Mouse (Mus musculus) lung, embryonic 15.5 days (tissue): Measurements from ENCODE around the gene Asb18. TPM values are rescaled to one million over a fixed set of nuclear protein-coding genes. Genes with fewer than 3 reads are reported as not detected.

Source experiments
- ATAC-seq: fragments of 200-750 bp; cut with Nextera tagmentation; 2 replicates; pipeline ENCODE4 v1.8.0; 2017; ENCODE audit warnings: moderate number of reproducible peaks, borderline replicate concordance; ENCODE audit not compliant: low FRiP score, low TSS enrichment; ENCODE audit errors: extremely low read depth
- H3K27ac ChIP-seq: fragments of 300-500 bp; sonication (generic); 2 replicates; pipeline ENCODE4 v1.5.1; 2015; ENCODE audit warnings: moderate library complexity, mild to moderate bottlenecking, inconsistent platforms
- H3K27me3 ChIP-seq: fragments of 300-500 bp; sonication (generic); 2 replicates; pipeline ENCODE4 v1.6.1; 2015; ENCODE audit warnings: inconsistent platforms
- H3K36me3 ChIP-seq: fragments of 300-500 bp; sonication (generic); 2 replicates; pipeline ENCODE4 v1.6.1; 2015; ENCODE audit warnings: inconsistent platforms
- H3K4me1 ChIP-seq: fragments of 300-500 bp; sonication (generic); 2 replicates; pipeline ENCODE4 v1.6.1; 2015; ENCODE audit warnings: inconsistent platforms
- H3K4me2 ChIP-seq: fragments of 300-500 bp; sonication (generic); 2 replicates; pipeline ENCODE4 v1.6.1; 2015; ENCODE audit warnings: inconsistent platforms, mild to moderate bottlenecking, moderate library complexity
- H3K4me3 ChIP-seq: fragments of 300-500 bp; sonication (generic); 2 replicates; pipeline ENCODE4 v1.5.1; 2015; ENCODE audit warnings: mild to moderate bottlenecking, inconsistent platforms
- H3K9ac ChIP-seq: fragments of 300-500 bp; sonication (generic); 2 replicates; pipeline ENCODE4 v1.6.1; 2015; ENCODE audit warnings: inconsistent platforms
- H3K9me3 ChIP-seq: fragments of 300-500 bp; sonication (generic); 2 replicates; pipeline ENCODE4 v1.6.1; 2016; ENCODE audit warnings: inconsistent platforms
- WGBS: fragments of 180-500 bp; shearing (Covaris S2); methylation state at CpG from one replicate; pipeline ENCODE4 v1.1.7; 2015; 5-methylcytosine and 5-hydroxymethylcytosine counted together
- polyA plus RNA-seq: library from polyadenylated mRNA; unstranded; fragments of >200 nt; fragmentation: Nextera tagmentation; extraction: Ambion mirVana; gene quantifications from 2 replicates; pipeline ENCODE4 v1.2.1, GENCODE M21; 2015

The Asb18 gene
- polyA plus RNA-seq, 1 experiment from 2014 or later: 0.04 TPM

GRCm38 (mm10) chr1:89919206-89919605 lies 95.3 kb downstream of the Asb18 start:
- no peaks in the 10 kb centered on the region for H3K9me3 ChIP-seq
- no peak overlapping the region for H3K4me2 ChIP-seq
- WGBS: 66% methylated on average over 6 of the region's 6 CpGs
- H3K4me1 ChIP-seq: peaks cover 9% of the 10 kb centered on the region
- H3K27me3 ChIP-seq: peaks cover 69% of the 10 kb centered on the region
- H3K36me3 ChIP-seq: no peaks in the 10 kb centered on the region
- no peak overlapping the region for H3K27ac ChIP-seq
- no peak overlapping the region for H3K4me3 ChIP-seq
- no peak for ATAC-seq
- no peak overlapping the region for H3K9ac ChIP-seq

GRCm38 (mm10) chr1:89918111-89918510 lies 96.4 kb downstream of the Asb18 start:
- H3K4me2 ChIP-seq: no peak overlapping the region
- H3K9me3 ChIP-seq: no peaks in the 10 kb centered on the region
- peaks cover 5% of the 10 kb centered on the region for H3K4me1 ChIP-seq
- H3K27ac ChIP-seq: no peak overlapping the region
- ATAC-seq: no peak
- H3K27me3 ChIP-seq: peaks cover 58% of the 10 kb centered on the region
- WGBS: 30% methylated on average over 18 of the region's 18 CpGs
- no peak overlapping the region for H3K4me3 ChIP-seq
- H3K9ac ChIP-seq: no peak overlapping the region
- no peaks in the 10 kb centered on the region for H3K36me3 ChIP-seq

GRCm38 (mm10) chr1:89913611-89914010 lies 100.9 kb downstream of the Asb18 start:
- no peak for ATAC-seq
- WGBS: 74% methylated on average over 4 of the region's 4 CpGs
- no peak overlapping the region for H3K4me3 ChIP-seq

GRCm38 (mm10) chr1:89912392-89912791 lies 102.1 kb downstream of the Asb18 start:
- Histone ChIP-seq H3K4me1 (no peaks in the 10 kb centered on the region), H3K9me3 (no peaks in the 10 kb centered on the region), H3K4me2 (no peak overlapping the region), H3K4me3 (no peak overlapping the region), H3K27ac (no peak overlapping the region), H3K27me3 (peaks cover 1% of the 10 kb centered on the region; the same call in 1 of the 2 replicates), H3K36me3 (no peaks in the 10 kb centered on the region), H3K9ac (no peak overlapping the region)
- peak; percentile 27; the same call in 1 of the 2 replicates for ATAC-seq
- 34% methylated on average over 5 of the region's 5 CpGs for WGBS

More at GRCm38 (mm10) chr1:89913611-89914010, 100.9 kb downstream of the Asb18 start:
- H3K27ac ChIP-seq: no peak overlapping the region
- H3K9me3 ChIP-seq: no peaks in the 10 kb centered on the region
- H3K36me3 ChIP-seq: no peaks in the 10 kb centered on the region
- no peak overlapping the region for H3K9ac ChIP-seq
- H3K4me2 ChIP-seq: no peak overlapping the region
- no peaks in the 10 kb centered on the region for H3K4me1 ChIP-seq
- H3K27me3 ChIP-seq: peaks cover 13% of the 10 kb centered on the region

- no peaks in the 10 kb centered on the region for H3K9me3 ChIP-seq
- H3K36me3 ChIP-seq: no peaks in the 10 kb centered on the region
- 77% methylated on average over 8 of the region's 8 CpGs for whole genome bisulfite sequencing
- H3K4me1 ChIP-seq: no peaks in the 10 kb centered on the region
- no peak overlapping the region for H3K27ac ChIP-seq
- H3K9ac ChIP-seq: no peak overlapping the region
- no peak overlapping the region for H3K4me2 ChIP-seq
- H3K4me3 ChIP-seq: no peak overlapping the region
- no peak for ATAC-seq
- H3K27me3 ChIP-seq: no peaks in the 10 kb centered on the region
These were observed 104.7 kb downstream of the Asb18 start for GRCm38 (mm10) chr1:89909796-89910195.

GRCm38 (mm10) chr1:89902641-89903040 lies 111.8 kb downstream of the Asb18 start:
- H3K4me1 ChIP-seq: no peaks in the 10 kb centered on the region
- H3K4me3 ChIP-seq: no peak overlapping the region
- no peak overlapping the region for H3K4me2 ChIP-seq
- ATAC-seq: no peak
- no peak overlapping the region for H3K9ac ChIP-seq
- no peaks in the 10 kb centered on the region for H3K36me3 ChIP-seq
- no peaks in the 10 kb centered on the region for H3K9me3 ChIP-seq
- 74% methylated on average over 1 of the region's 1 CpGs for WGBS
- H3K27ac ChIP-seq: no peak overlapping the region
- no peaks in the 10 kb centered on the region for H3K27me3 ChIP-seq

- 90% methylated on average over 2 of the region's 2 CpGs for WGBS
- Histone ChIP-seq H3K4me1 (no peaks in the 10 kb centered on the region), H3K9me3 (no peaks in the 10 kb centered on the region)
These were observed 112.2 kb downstream of the Asb18 start for GRCm38 (mm10) chr1:89902236-89902635.

GRCm38 (mm10) chr1:89901381-89901780 lies 113.1 kb downstream of the Asb18 start:
- H3K4me1 ChIP-seq: no peaks in the 10 kb centered on the region
- H3K9ac ChIP-seq: no peak overlapping the region
- no peaks in the 10 kb centered on the region for H3K9me3 ChIP-seq
- H3K4me3 ChIP-seq: no peak overlapping the region
- H3K27me3 ChIP-seq: no peaks in the 10 kb centered on the region
- 77% methylated on average over 4 of the region's 4 CpGs for WGBS
- no peak overlapping the region for H3K27ac ChIP-seq
- no peaks in the 10 kb centered on the region for H3K36me3 ChIP-seq
- no peak overlapping the region for H3K4me2 ChIP-seq
- no peak for ATAC-seq

More at GRCm38 (mm10) chr1:89902236-89902635, 112.2 kb downstream of the Asb18 start:
- no peak overlapping the region for H3K4me2 ChIP-seq
- ATAC-seq: no peak
- H3K4me3 ChIP-seq: no peak overlapping the region
- no peaks in the 10 kb centered on the region for H3K36me3 ChIP-seq
- H3K9ac ChIP-seq: no peak overlapping the region
- H3K27me3 ChIP-seq: no peaks in the 10 kb centered on the region
- no peak overlapping the region for H3K27ac ChIP-seq

Other genes starting within 250 kb of the Asb18 start
- 0.16 TPM in 1 of 2 replicates, not detected in the other for gene Gbx2, start 83.5 kb downstream of the Asb18 start, polyA plus RNA-seq
- 0.54 and 0.70 TPM in 2 replicates for gene Iqca, start 138.7 kb upstream of the Asb18 start, polyA plus RNA-seq
- 24.4 TPM in 2 replicates for gene Ackr3, start 189.3 kb upstream of the Asb18 start, polyA plus RNA-seq